Mouse (Mus musculus): Measurements from ENCODE around the gene S100a16.

Gene S100a16

GRCm38 (mm10) chr3:90537141-90537904 is at the start of gene S100a16:
TSS of gene S100a16 (plus strand) at chr3:90537254.
- DNase-seq (ENCODE audit: low read depth) = no peak

GRCm38 (mm10) chr3:90488576-90488975 is 48.5 kb upstream of the S100a16 start:
- no peak for DNase-seq (ENCODE audit: low read depth)

GRCm38 (mm10) chr3:90490696-90491256 is 46.3 kb upstream of the S100a16 start, which contains the start of gene Snapin:
TSS of gene Snapin (minus strand) at chr3:90491033.
- peak; percentile 95 for DNase-seq (ENCODE audit: low read depth)

GRCm38 (mm10) chr3:90491350-90491749 is 45.7 kb upstream of the S100a16 start:
- DNase-seq (ENCODE audit: low read depth) = no peak

GRCm38 (mm10) chr3:90493831-90494540 is 43.1 kb upstream of the S100a16 start:
- DNase-seq (ENCODE audit: low read depth) = no peak

GRCm38 (mm10) chr3:90495850-90496525 is 41.1 kb upstream of the S100a16 start:
- DNase-seq (ENCODE audit: low read depth) = no peak

GRCm38 (mm10) chr3:90497597-90497996 is 39.5 kb upstream of the S100a16 start:
- no peak for DNase-seq (ENCODE audit: low read depth)

- DNase-seq (ENCODE audit: low read depth) = no peak
Observed at GRCm38 (mm10) chr3:90503444-90503843, 33.6 kb upstream of the S100a16 start.

GRCm38 (mm10) chr3:90505216-90505615 is 31.8 kb upstream of the S100a16 start:
- no peak for DNase-seq (ENCODE audit: low read depth)

- no peak for DNase-seq (ENCODE audit: low read depth)
Observed at GRCm38 (mm10) chr3:90506362-90506761, 30.7 kb upstream of the S100a16 start.

GRCm38 (mm10) chr3:90508287-90508949 is 28.6 kb upstream of the S100a16 start:
- peak; percentile 18 for DNase-seq (ENCODE audit: low read depth)

GRCm38 (mm10) chr3:90508950-90509746 is 27.9 kb upstream of the S100a16 start, which contains the start of gene Chtop:
TSS of gene Chtop (minus strand) at chr3:90509498.
- DNase-seq (ENCODE audit: low read depth) = peak; percentile 99

GRCm38 (mm10) chr3:90509747-90510123 is 27.3 kb upstream of the S100a16 start:
- DNase-seq (ENCODE audit: low read depth) = no peak

GRCm38 (mm10) chr3:90512276-90512675 is 24.8 kb upstream of the S100a16 start:
- DNase-seq (ENCODE audit: low read depth) = no peak

GRCm38 (mm10) chr3:90512948-90513642 is 24.0 kb upstream of the S100a16 start:
- no peak for DNase-seq (ENCODE audit: low read depth)

- DNase-seq (ENCODE audit: low read depth) = peak; percentile 33
Observed at GRCm38 (mm10) chr3:90513796-90514590, 23.1 kb upstream of the S100a16 start, which contains the start of the genes S100a1 and S100a13. TSS of gene S100a1 (minus strand) at chr3:90514392. TSS of gene S100a13 (plus strand) at chr3:90514435.

GRCm38 (mm10) chr3:90514691-90515090 is 22.4 kb upstream of the S100a16 start:
- peak; percentile 38 for DNase-seq (ENCODE audit: low read depth)

GRCm38 (mm10) chr3:90515242-90515641 is 21.8 kb upstream of the S100a16 start:
- no peak for DNase-seq (ENCODE audit: low read depth)

GRCm38 (mm10) chr3:90515789-90516188 is 21.3 kb upstream of the S100a16 start:
- no peak for DNase-seq (ENCODE audit: low read depth)

Data from c-Kit-positive CD71-negative TER-119-negative erythroid progenitor cells, embryonic 14.5 days (primary cell).